Mouse (Mus musculus): ENCODE measurements around the gene Dcbld1.

DNA sequence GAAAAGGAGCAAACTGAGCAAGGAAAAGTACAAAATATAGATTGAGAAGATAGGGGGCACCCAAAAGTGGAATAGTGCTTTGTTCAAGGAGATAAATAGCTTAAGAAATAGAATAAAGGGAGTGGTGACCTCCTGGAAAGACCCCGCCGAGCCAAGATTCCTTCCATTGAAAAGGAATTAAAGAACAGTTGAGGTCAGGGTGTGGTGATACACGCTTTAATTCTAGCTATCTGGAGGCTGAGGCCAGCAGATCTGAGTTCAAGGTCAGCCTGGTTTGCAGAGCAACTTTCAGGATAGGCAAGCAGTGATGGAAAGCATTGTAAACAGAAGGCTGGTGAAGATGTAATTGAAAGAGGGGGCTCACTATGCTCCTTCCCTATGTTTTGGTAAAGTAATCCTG, 12.8 kb downstream of the Dcbld1 start:
- no peak for TF ChIP-seq POLR2A (IDR thresholded peaks at IDR 0.05; ENCODE audit: control insufficient read depth, low read depth, low read length)
- TF ChIP-seq CTCF (IDR thresholded peaks at IDR 0.05; ENCODE audit: control insufficient read depth, insufficient read depth, insufficient replicate concordance, low read depth, low read length): no peak
